Mouse (Mus musculus): ENCODE data around the gene Postn.

DNA sequence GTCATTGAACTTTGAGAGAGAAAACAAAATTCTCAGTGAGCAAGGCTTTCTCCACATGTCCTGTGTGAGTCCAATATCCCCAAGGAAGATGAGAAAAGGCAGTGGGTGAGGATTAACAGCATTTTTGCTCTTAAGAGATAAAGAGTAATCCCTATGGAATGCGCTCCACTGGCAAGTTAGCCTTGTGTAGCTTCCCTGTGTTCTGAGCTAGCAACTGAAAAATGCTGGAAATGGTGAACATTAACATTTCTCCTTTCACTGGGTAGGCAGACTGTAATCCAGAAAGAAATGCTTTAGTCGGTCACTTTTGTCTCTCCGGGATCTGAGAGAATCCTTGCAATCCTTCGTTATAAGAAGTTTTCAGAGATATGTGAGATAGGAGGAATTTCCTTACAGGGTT is 70.8 kb downstream of the Postn start:
- no peak for TF ChIP-seq CTCF (IDR thresholded peaks at IDR 0.05; ENCODE audit: low read depth, low read length)
- TF ChIP-seq GATA1 (IDR thresholded peaks at IDR 0.05; ENCODE audit: borderline replicate concordance, low read length): no peak
- TF ChIP-seq TAL1 (conservative IDR thresholded peaks at IDR 0.05; ENCODE audit: low read depth, low read length): no peak
- no peak for TF ChIP-seq POLR2AphosphoS5 (IDR thresholded peaks at IDR 0.05; ENCODE audit: insufficient replicate concordance, low read depth, low read length)
- no peak for TF ChIP-seq GATA2 (IDR thresholded peaks at IDR 0.05; ENCODE audit: borderline replicate concordance, low read depth, low read length)
